Mouse (Mus musculus) effector memory CD4-positive, alpha-beta T cell, adult 5 months (primary cell): ENCODE measurements around the gene Fbxo42. TPM values are rescaled to one million over a fixed set of nuclear protein-coding genes. Genes with fewer than 3 reads are reported as not detected.

Experiments
- polyA plus RNA-seq: library from polyadenylated mRNA; unstranded; fragments of 100-300 nt; shearing (Covaris generic); gene quantifications from one replicate; pipeline ENCODE4 v1.2.1, GENCODE M21; 2017

Fbxo42 gene
- 23.1 TPM for polyA plus RNA-seq

DNA sequence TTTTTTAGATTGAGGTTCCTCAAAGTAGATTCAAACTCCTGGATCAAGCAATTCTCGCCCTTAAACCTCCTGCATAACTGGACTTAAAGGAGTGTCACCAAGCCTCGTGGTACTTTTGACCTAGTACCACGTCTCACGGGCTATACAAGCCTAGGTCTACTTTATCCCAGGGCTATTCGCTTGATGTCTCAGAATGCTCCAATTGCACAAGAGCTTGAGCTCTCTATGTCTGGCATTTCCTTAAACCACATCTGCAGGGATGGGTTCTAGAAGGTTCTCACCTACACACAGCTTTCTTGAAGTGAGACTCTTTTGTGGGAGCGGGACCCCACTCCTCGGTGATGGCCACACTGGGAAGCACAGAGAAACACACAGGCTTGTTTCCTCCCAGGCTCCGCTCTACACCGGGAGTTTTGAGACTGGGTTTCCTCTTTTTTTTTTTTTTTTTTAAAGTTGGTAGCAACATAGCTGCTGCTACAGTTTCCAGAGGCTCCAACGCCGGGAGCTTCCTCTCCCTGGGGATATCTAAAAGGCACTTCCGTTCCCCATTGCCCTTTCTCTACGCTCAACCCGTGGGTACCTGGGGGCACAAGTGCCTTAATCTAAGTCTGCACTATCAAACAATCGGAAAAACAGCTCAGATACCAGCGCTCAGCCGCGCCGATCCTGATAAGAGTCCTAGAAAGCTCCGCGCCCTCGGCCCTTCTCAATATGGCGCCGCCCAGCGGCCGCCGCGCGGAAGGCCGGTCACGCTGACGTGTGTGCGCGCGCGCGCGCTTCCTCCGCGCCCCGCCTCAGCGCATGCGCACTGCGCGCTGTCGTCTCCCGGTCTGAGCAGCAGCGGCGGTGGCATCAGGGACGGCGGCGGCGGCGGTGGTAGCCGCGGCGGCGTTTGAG is at the start of gene Fbxo42:
Gene Fbxo42, plus strand, starts transcription at position 802 of the 897 bp plus-strand sequence.

DNA sequence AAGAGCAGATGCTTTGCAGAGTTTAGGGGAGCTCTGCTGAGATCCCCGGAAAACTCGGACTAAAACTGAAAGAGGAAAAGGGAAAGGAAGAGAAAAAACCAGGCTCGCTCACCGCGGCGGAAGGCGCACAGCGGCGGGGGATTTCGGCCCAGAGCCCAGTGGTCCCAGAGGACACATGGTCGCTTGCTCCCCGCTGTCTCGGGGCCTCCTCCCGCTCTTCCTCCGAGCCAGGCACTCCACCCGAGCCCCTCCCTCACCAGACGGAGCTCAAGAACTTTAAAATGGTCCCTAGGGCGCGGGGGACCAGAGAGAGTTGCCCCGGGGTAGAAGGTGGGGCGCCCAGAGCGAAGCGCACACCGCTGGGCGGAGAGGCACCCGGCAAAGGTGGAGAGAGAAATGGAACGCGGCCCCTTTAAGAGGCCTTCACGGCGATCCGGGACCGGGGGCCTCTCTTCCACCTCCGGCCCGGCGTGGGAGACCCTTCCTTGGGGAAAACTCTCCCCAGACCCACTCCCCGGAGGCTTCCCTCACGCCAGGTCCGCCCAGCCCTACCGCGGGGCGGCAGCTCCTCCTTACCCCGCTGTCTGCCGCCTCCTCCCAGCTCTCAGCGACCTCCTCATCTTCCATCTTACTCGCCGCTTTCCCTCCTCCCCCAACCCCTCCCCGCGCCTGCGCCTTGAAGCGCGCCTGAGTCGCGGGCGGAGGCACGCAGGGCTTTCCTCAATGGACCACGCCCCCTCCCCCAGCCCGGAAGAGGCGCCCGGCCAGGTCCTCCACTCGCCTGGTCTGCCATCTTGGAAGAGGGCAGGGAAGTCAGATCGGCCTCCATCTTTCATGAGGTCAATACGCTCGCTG is 8.4 kb upstream of the Fbxo42 start, which contains the start of gene Szrd1:
Gene Szrd1, minus strand, starts transcription at position 660 of the 855 bp plus-strand sequence.

DNA sequence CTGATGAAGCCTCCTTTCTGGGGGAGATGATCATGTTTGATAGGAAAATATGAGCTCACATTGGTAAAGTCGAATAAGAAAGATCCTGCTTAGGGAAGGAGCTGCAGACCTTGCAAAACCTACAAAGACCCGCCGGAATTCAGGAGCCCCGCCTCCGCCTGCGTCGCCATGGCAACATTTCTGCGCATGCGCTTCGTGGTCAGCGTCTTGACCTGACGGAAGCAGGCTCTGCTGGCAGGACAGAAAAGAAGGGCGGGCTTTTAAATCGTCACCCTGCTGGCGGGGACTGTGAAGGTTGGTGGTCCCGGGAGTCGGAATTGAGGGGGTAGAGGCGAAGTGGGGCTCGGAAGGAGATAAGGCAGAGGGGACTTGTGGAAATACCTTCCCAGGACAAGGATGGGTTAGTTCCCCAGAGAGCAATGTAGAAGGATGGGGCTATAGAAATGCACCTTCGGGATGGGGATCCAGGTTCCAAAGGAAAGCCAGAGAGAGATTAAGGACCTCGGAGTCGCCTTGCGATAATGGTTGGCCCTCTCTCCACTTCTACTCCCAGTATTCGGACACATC is 66.1 kb downstream of the Fbxo42 start, which contains the start of gene Rsg1:
Gene Rsg1, plus strand, starts transcription at position 187 of the 567 bp plus-strand sequence.

DNA sequence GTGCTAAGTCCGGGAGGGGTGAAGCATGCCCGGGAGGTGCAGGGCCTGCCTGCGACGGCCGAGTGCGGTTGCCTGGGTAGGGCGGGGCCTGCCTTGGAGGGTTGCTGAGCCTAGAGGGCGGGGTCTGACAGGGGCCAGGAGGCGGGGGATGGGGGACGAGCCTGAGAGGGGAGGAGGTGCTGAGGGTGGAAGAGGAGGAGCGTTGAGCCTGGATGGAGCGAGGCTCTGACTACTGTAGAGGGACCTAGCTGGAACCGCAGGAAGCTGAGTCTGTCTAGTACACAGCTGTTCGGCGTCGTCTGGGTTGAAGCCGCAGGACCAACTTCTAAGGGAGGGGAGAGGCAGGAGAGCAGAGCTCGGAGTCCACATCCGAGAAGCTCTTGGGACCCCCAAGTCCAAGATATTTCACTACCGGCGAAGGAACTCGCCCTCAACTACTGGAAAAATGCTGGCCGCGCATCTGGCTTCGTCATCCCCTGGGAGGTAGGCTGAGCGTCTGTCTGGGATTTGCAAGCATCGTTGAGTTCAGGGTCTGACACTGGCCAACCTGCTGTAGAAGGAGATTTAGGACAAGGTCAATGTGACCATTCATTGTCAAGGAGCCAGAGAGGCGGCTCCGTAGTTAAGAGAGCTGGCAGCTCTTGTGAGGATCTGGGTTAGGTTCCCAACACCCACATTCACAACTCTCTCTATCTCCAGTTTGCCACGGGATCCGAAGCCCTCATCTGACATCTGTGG is 91.8 kb downstream of the Fbxo42 start, which contains the start of gene Arhgef19:
Gene Arhgef19, plus strand, starts transcription at position 112 of the 738 bp plus-strand sequence.

Other genes starting within 250 kb of the Fbxo42 start
- gene Padi2, start 241.6 kb upstream of the Fbxo42 start, polyA plus RNA-seq, result 10.3 TPM
- 155 TPM for gene Sdhb, start 186.7 kb upstream of the Fbxo42 start, polyA plus RNA-seq
- gene Atp13a2, start 161.0 kb upstream of the Fbxo42 start, polyA plus RNA-seq, result 25.6 TPM
- gene Mfap2, start 137.5 kb upstream of the Fbxo42 start, polyA plus RNA-seq, result not detected
- 3.5 TPM for gene Crocc, start 87.4 kb upstream of the Fbxo42 start, polyA plus RNA-seq
- gene Necap2, start 69.6 kb upstream of the Fbxo42 start, polyA plus RNA-seq, result 120 TPM
- gene Spata21, start 59.6 kb upstream of the Fbxo42 start, polyA plus RNA-seq, result 0.20 TPM
- 66.4 TPM for gene Szrd1, start 8.1 kb upstream of the Fbxo42 start, polyA plus RNA-seq
- 2.1 TPM for gene Rsg1, start 66.0 kb downstream of the Fbxo42 start, polyA plus RNA-seq
- not detected for gene Arhgef19, start 91.6 kb downstream of the Fbxo42 start, polyA plus RNA-seq
- gene Epha2, start 153.3 kb downstream of the Fbxo42 start, polyA plus RNA-seq, result not detected
- gene Fam131c, start 220.3 kb downstream of the Fbxo42 start, polyA plus RNA-seq, result not detected